Mouse (Mus musculus): ENCODE data around the gene Fance. TPM values are rescaled to one million over a fixed set of nuclear protein-coding genes. Genes with fewer than 3 reads are reported as not detected.

Fance gene
- 11.4 and 12.1 TPM in 2 replicates for polyA plus RNA-seq (2012; rRNA removed)

DNA sequence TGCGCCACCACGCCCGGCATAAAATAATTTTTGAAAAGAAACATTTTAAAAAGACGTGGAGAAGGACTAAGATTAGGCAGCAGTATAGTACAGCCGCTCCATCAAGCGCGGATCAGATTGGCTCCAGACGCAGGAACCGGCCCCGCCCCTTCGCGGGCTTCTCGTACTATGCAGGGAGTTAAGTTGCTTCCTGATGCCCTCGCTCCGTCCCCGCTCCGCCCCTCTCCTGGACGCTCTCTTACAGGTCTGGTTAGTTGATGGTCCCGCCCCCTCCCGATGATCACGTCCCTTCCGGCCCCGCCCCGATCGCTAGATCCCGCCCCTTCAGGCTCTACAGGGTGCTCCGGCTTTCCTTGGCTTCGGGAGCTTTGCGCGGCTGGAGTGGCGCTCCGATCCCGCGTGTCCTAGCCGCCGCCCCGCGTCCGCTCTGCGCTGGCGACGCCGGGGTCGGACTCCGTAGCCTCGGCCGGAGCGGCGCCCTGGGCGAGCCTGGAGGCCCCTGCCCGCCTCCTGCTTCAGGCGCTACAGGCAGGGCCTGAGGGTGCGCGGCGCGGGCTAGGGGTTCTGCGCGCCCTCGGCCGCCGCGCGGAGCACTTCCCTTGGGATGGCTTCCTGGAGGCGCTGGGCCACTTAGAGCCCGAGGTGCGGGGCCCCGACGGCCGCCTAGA, at the start of gene Fance:
Gene Fance (plus strand): TSS at position 308 of the 668 bp plus-strand sequence.
- under 1% methylated on average over 65 of the region's 69 CpGs for WGBS
- TF ChIP-seq POLR2A (IDR thresholded peaks at IDR 0.05; ENCODE audit: low read depth, low read length) (peak; percentile 60), CTCF (conservative IDR thresholded peaks at IDR 0.05; ENCODE audit: insufficient read depth, insufficient read length, low read depth, low read length) (no peak)
- Histone ChIP-seq H3K27me3 (replicated peaks; ENCODE audit: control insufficient read depth, insufficient read depth, low read length) (no peaks in the 10 kb centered on the region), H3K27ac (ENCODE audit: insufficient read depth, low read depth, low read length) (peak within 1 kb of the TSS; percentile 36), H3K4me3 (ENCODE audit: insufficient read depth, low read depth, low read length) (peak within 1 kb of the TSS; percentile 71), H3K4me1 (ENCODE audit: control insufficient read depth, insufficient read depth, low read length) (peaks cover 6% of the 10 kb centered on the region; the same call in 1 of the 2 replicates), H3K36me3 (ENCODE audit: control insufficient read depth, insufficient read depth, low read length) (no peaks in the 10 kb centered on the region)
- DNase-seq, result peak; percentile 99

GRCm38 (mm10) chr17:28267251-28267650, 46.1 kb upstream of the Fance start:
- no peak overlapping the region for H3K27ac ChIP-seq (ENCODE audit: insufficient read depth, low read depth, low read length)
- WGBS, result 89% methylated on average over 5 of the region's 5 CpGs
- H3K36me3 ChIP-seq (ENCODE audit: control insufficient read depth, insufficient read depth, low read length), result no peaks in the 10 kb centered on the region
- DNase-seq, result no peak
- H3K4me1 ChIP-seq (ENCODE audit: control insufficient read depth, insufficient read depth, low read length), result no peaks in the 10 kb centered on the region
- no peak overlapping the region for H3K4me3 ChIP-seq (ENCODE audit: insufficient read depth, low read depth, low read length)
- no peaks in the 10 kb centered on the region for H3K27me3 ChIP-seq (replicated peaks; ENCODE audit: control insufficient read depth, insufficient read depth, low read length)
- no peak for TF ChIP-seq CTCF (conservative IDR thresholded peaks at IDR 0.05; ENCODE audit: insufficient read depth, insufficient read length, low read depth, low read length)
- TF ChIP-seq POLR2A (IDR thresholded peaks at IDR 0.05; ENCODE audit: low read depth, low read length), result no peak

- DNase-seq, result no peak
- TF ChIP-seq POLR2A (IDR thresholded peaks at IDR 0.05; ENCODE audit: low read depth, low read length) (no peak), CTCF (conservative IDR thresholded peaks at IDR 0.05; ENCODE audit: insufficient read depth, insufficient read length, low read depth, low read length) (no peak)
- Histone ChIP-seq H3K4me1 (ENCODE audit: control insufficient read depth, insufficient read depth, low read length) (no peaks in the 10 kb centered on the region), H3K27me3 (replicated peaks; ENCODE audit: control insufficient read depth, insufficient read depth, low read length) (no peaks in the 10 kb centered on the region), H3K27ac (ENCODE audit: insufficient read depth, low read depth, low read length) (no peak overlapping the region), H3K4me3 (ENCODE audit: insufficient read depth, low read depth, low read length) (no peak overlapping the region), H3K36me3 (ENCODE audit: control insufficient read depth, insufficient read depth, low read length) (no peaks in the 10 kb centered on the region)
- WGBS, result 71% methylated on average over 13 of the region's 13 CpGs
Observed at GRCm38 (mm10) chr17:28270165-28270564, 43.2 kb upstream of the Fance start.

DNA sequence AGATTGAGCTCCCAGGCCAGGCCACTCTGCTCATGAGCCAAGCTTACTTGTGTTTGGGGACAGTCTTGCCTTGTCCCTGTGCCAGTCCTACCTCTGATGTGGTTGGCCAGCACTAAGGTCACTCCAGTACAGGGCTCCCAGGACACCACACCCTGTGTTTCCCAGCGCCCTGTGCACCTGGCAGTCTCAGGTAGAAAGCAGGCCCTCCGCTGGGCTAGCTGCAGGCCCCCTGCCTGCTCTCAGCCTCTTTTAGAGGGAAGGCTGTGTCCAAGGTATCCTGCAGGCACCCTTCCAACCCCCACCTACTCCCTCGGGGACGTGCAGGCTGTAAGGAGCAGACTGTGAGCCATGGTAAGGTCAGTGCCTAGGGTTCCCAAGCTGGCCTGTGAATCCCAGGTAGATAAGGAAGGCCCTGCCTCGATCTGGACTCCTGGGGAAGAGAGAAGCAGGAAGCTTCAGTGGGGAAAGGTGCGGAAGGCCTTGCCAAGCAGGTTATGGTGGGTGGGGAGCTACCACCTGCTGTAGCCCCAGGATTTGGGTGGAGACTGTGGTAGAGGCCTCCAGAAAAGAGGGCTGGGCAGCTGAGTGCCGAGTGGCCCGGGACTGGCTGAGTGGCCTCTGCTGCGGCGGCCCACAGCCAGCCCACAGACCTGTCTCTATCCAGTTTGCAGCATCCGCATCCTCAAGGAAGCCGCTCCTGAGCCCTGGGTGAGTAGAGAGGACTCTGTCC, 41.6 kb upstream of the Fance start:
- no peaks in the 10 kb centered on the region for H3K36me3 ChIP-seq (ENCODE audit: control insufficient read depth, insufficient read depth, low read length)
- TF ChIP-seq POLR2A (IDR thresholded peaks at IDR 0.05; ENCODE audit: low read depth, low read length), result no peak
- no peak for TF ChIP-seq CTCF (conservative IDR thresholded peaks at IDR 0.05; ENCODE audit: insufficient read depth, insufficient read length, low read depth, low read length)
- no peak overlapping the region for H3K4me3 ChIP-seq (ENCODE audit: insufficient read depth, low read depth, low read length)
- no peak overlapping the region for H3K27ac ChIP-seq (ENCODE audit: insufficient read depth, low read depth, low read length)
- no peak for DNase-seq
- H3K27me3 ChIP-seq (replicated peaks; ENCODE audit: control insufficient read depth, insufficient read depth, low read length), result no peaks in the 10 kb centered on the region
- no peaks in the 10 kb centered on the region for H3K4me1 ChIP-seq (ENCODE audit: control insufficient read depth, insufficient read depth, low read length)
- 75% methylated on average over 12 of the region's 12 CpGs for WGBS

- no peak for TF ChIP-seq CTCF (conservative IDR thresholded peaks at IDR 0.05; ENCODE audit: insufficient read depth, insufficient read length, low read depth, low read length)
- TF ChIP-seq POLR2A (IDR thresholded peaks at IDR 0.05; ENCODE audit: low read depth, low read length), result no peak
- no peak overlapping the region for H3K4me3 ChIP-seq (ENCODE audit: insufficient read depth, low read depth, low read length)
- 70% methylated on average over 9 of the region's 9 CpGs for WGBS
- no peaks in the 10 kb centered on the region for H3K27me3 ChIP-seq (replicated peaks; ENCODE audit: control insufficient read depth, insufficient read depth, low read length)
- H3K27ac ChIP-seq (ENCODE audit: insufficient read depth, low read depth, low read length), result no peak overlapping the region
- H3K36me3 ChIP-seq (ENCODE audit: control insufficient read depth, insufficient read depth, low read length), result no peaks in the 10 kb centered on the region
- no peak for DNase-seq
- H3K4me1 ChIP-seq (ENCODE audit: control insufficient read depth, insufficient read depth, low read length), result no peaks in the 10 kb centered on the region
Observed at GRCm38 (mm10) chr17:28272281-28272680, 41.0 kb upstream of the Fance start.

- 72% methylated on average over 6 of the region's 6 CpGs for WGBS
- no peak for TF ChIP-seq POLR2A (IDR thresholded peaks at IDR 0.05; ENCODE audit: low read depth, low read length)
- TF ChIP-seq CTCF (conservative IDR thresholded peaks at IDR 0.05; ENCODE audit: insufficient read depth, insufficient read length, low read depth, low read length), result no peak
- no peaks in the 10 kb centered on the region for H3K27me3 ChIP-seq (replicated peaks; ENCODE audit: control insufficient read depth, insufficient read depth, low read length)
- H3K4me3 ChIP-seq (ENCODE audit: insufficient read depth, low read depth, low read length), result no peak overlapping the region
- no peaks in the 10 kb centered on the region for H3K36me3 ChIP-seq (ENCODE audit: control insufficient read depth, insufficient read depth, low read length)
- no peaks in the 10 kb centered on the region for H3K4me1 ChIP-seq (ENCODE audit: control insufficient read depth, insufficient read depth, low read length)
- no peak for DNase-seq
- no peak overlapping the region for H3K27ac ChIP-seq (ENCODE audit: insufficient read depth, low read depth, low read length)
Observed at GRCm38 (mm10) chr17:28272837-28273236, 40.5 kb upstream of the Fance start.

- H3K36me3 ChIP-seq (ENCODE audit: control insufficient read depth, insufficient read depth, low read length), result no peaks in the 10 kb centered on the region
- no peak overlapping the region for H3K27ac ChIP-seq (ENCODE audit: insufficient read depth, low read depth, low read length)
- no peak overlapping the region for H3K4me3 ChIP-seq (ENCODE audit: insufficient read depth, low read depth, low read length)
- TF ChIP-seq CTCF (conservative IDR thresholded peaks at IDR 0.05; ENCODE audit: insufficient read depth, insufficient read length, low read depth, low read length) (peak; percentile 80), POLR2A (IDR thresholded peaks at IDR 0.05; ENCODE audit: low read depth, low read length) (no peak)
- H3K4me1 ChIP-seq (ENCODE audit: control insufficient read depth, insufficient read depth, low read length), result peaks cover 7% of the 10 kb centered on the region
- DNase-seq, result peak; percentile 56
- H3K27me3 ChIP-seq (replicated peaks; ENCODE audit: control insufficient read depth, insufficient read depth, low read length), result no peaks in the 10 kb centered on the region
- WGBS, result 79% methylated on average over 3 of the region's 3 CpGs
Observed at GRCm38 (mm10) chr17:28274739-28275138, 38.6 kb upstream of the Fance start.

Measured in kidney, adult 2 months (tissue).